ENCODE assay signal across 8 mouse cellular contexts in the genomic region with DNA sequence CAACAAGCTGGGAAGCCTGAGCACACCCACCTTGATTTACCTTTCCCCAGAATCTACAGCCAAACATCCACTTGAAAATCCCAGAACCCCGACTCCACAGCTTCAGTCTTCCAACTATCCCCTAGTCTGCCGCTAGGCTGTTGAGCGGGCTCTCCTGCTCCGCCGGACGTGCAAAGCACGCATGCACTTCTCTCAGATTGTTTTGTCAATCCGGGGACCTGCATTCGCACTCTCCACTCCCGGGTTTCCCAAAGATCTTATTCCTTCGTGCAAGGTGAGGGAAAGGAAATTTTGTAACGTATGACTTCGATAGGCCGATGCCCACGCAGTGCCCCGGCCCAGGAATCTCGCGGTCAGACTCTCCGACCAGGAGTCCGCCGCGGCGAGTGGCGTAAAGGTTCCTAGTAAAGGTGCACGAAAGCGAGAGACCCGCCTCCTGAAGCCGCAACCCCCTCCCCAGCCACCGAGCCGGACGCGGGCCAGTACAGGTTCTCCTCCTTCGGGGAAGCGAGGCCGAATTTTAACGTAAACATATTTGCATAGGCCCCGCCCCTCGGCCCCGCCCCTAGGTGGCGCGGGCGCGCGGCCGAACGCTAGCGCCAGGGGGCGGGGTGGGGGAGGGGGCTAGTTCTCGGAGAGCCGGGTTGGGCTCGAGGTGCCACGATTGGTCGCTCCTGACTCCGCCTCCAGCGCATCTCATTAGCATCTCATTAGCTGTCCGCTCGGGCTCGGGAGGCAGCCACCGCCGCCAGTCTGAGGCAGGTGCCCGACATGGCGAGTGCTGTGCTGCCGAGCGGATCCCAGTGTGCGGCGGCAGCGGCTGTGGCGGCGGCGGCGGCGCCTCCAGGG. TPM values are rescaled to one million over a fixed set of nuclear protein-coding genes. Genes with fewer than 3 reads are reported as not detected.
DNase-seq lines count a peak whose midpoint lies in the region; ATAC-seq and TF ChIP-seq lines count a peak whose summit lies in the region.

A gene (plus strand): TSS at position 572 of the 849 bp plus-strand sequence.

- H3K4me1 ChIP-seq in forebrain, postnatal 0 days (ENCODE audit: insufficient read depth) = peaks cover under 1% of the 10 kb centered on the region; the same call in 1 of the 2 replicates
- H3K4me1 ChIP-seq in liver, embryonic 15.5 days (replicated peaks) = peaks cover 20% of the 10 kb centered on the region
- peaks cover 18% of the 10 kb centered on the region for H3K4me1 ChIP-seq in stomach, embryonic 15.5 days

- no peaks in the 10 kb centered on the region for H3K27me3 ChIP-seq in forebrain, postnatal 0 days (ENCODE audit: insufficient read depth, low read length)
- H3K27me3 ChIP-seq in liver, embryonic 15.5 days = peaks cover 73% of the 10 kb centered on the region
- H3K27me3 ChIP-seq in stomach, embryonic 15.5 days (replicated peaks) = peaks cover 16% of the 10 kb centered on the region; the same call in 1 of the 2 replicates

- peak within 1 kb of the TSS; percentile 91 for H3K9ac ChIP-seq in forebrain, postnatal 0 days
- H3K9ac ChIP-seq in liver, embryonic 15.5 days = peak within 1 kb of the TSS; percentile 7; the same call in 1 of the 2 replicates
- H3K9ac ChIP-seq in stomach, embryonic 15.5 days = peak within 1 kb of the TSS; percentile 50

- no peaks in the 10 kb centered on the region for H3K9me3 ChIP-seq in forebrain, postnatal 0 days (ENCODE audit: low read length)
- no peaks in the 10 kb centered on the region for H3K9me3 ChIP-seq in liver, embryonic 15.5 days (replicated peaks)
- H3K9me3 ChIP-seq in stomach, embryonic 15.5 days = no peaks in the 10 kb centered on the region

- peak within 1 kb of the TSS; percentile 92 for H3K27ac ChIP-seq in forebrain, postnatal 0 days (ENCODE audit: low read depth, low read length)
- peak within 1 kb of the TSS; percentile 24; the same call in 1 of the 2 replicates for H3K27ac ChIP-seq in liver, embryonic 15.5 days (replicated peaks)
- peak within 1 kb of the TSS; percentile 87 for H3K27ac ChIP-seq in stomach, embryonic 15.5 days

- peak; percentile 79 for TF ChIP-seq CTCF in forebrain, postnatal 0 days (IDR thresholded peaks at IDR 0.05; ENCODE audit: low read depth)

- intact Hi-C loops in heart, postnatal 25 days (cut with DNase I) = loop anchor here (5.0 kb wide), 1 partner anchor 108 kb away; no protein-coding TSS in a partner anchor

- H3K36me3 ChIP-seq in forebrain, postnatal 0 days (ENCODE audit: insufficient read depth) = no peaks in the 10 kb centered on the region
- no peaks in the 10 kb centered on the region for H3K36me3 ChIP-seq in liver, embryonic 15.5 days (replicated peaks)
- no peaks in the 10 kb centered on the region for H3K36me3 ChIP-seq in stomach, embryonic 15.5 days

- peak; percentile 97 for DNase-seq in ES-CJ7 (ENCODE audit: low read depth, low spot score)
- peak; percentile 97 for DNase-seq in cerebellum, adult 8-10 months
- peak; percentile 99 for DNase-seq in forebrain, postnatal 0 days
- peak; percentile 88 for DNase-seq in heart, postnatal 25 days (ENCODE audit: low spot score)
- peak; percentile 73 for DNase-seq in large intestine, adult 2 months (ENCODE audit: low read depth, low spot score)
- peak; percentile 97 for DNase-seq in neural tube, embryonic 10.5 days (ENCODE audit: extremely low spot score, low spot score)

- 1% methylated on average over 72 of the region's 72 CpGs for WGBS in forebrain, postnatal 0 days
- under 1% methylated on average over 71 of the region's 72 CpGs for WGBS in large intestine, adult 2 months
- under 1% methylated on average over 72 of the region's 72 CpGs for WGBS in liver, embryonic 15.5 days (ENCODE audit: insufficient replicate concordance)
- WGBS in stomach, embryonic 15.5 days = under 1% methylated on average over 72 of the region's 72 CpGs

- peak within 1 kb of the TSS; percentile 56 for H3K4me2 ChIP-seq in forebrain, postnatal 0 days (ENCODE audit: low read depth)
- H3K4me2 ChIP-seq in liver, embryonic 15.5 days = peak within 1 kb of the TSS; percentile 70
- H3K4me2 ChIP-seq in stomach, embryonic 15.5 days = peak within 1 kb of the TSS; percentile 91

- peak within 1 kb of the TSS; percentile 93 for H3K4me3 ChIP-seq in forebrain, postnatal 0 days (ENCODE audit: low read depth, low read length)
- H3K4me3 ChIP-seq in liver, embryonic 15.5 days (replicated peaks) = peak within 1 kb of the TSS; percentile 57
- peak within 1 kb of the TSS; percentile 64 for H3K4me3 ChIP-seq in stomach, embryonic 15.5 days (replicated peaks)

- peak; percentile 94 for ATAC-seq in forebrain, postnatal 0 days
- peak; percentile 86 for ATAC-seq in liver, embryonic 15.5 days (ENCODE audit: insufficient read depth)
- peak; percentile 96 for ATAC-seq in stomach, embryonic 15.5 days (ENCODE audit: insufficient read depth, low FRiP score, low read depth)

RNA-seq across cellular contexts. Expression of the gene that starts here (rescaled TPM):
- total RNA-seq in forebrain, postnatal 0 days (2014; rRNA removed) = 223 and 289 TPM in 2 replicates
- 272 and 381 TPM in 2 replicates for polyA plus RNA-seq in forebrain, postnatal 0 days (2015; fragmentation: Nextera tagmentation; extraction: Ambion mirVana)
- 1 to 10 TPM; 1.9 to 2.1 TPM for total RNA-seq in heart, postnatal 25 days (2021)
- 1.8 and 2.9 TPM in 2 replicates for polyA plus RNA-seq in large intestine, adult 2 months (2012; rRNA removed)
- polyA plus RNA-seq in liver, embryonic 15.5 days (2015; fragmentation: Nextera tagmentation; extraction: Ambion mirVana) = 6.4 and 7.7 TPM in 2 replicates
- polyA plus RNA-seq in stomach, embryonic 15.5 days (2015; fragmentation: Nextera tagmentation; extraction: Ambion mirVana) = 40.1 and 43.5 TPM in 2 replicates

Comparison
In these comparisons a context has a peak if more than half of its experiments do, and no peak if none do; other contexts are left out.
1. Peak in every context shown above with its lines: DNase-seq, ATAC-seq, H3K4me3 ChIP-seq and H3K27ac ChIP-seq.
2. RNA of the gene that starts here (total RNA-seq): 223 to 289 TPM in forebrain, postnatal 0 days; 1.9 to 2.1 TPM in heart, postnatal 25 days; every median in the first group is over 10 times any median in the second.
3. H3K27ac ChIP-seq: peak in every context shown above with its lines; median percentile 92 in forebrain, postnatal 0 days; 87 in stomach, embryonic 15.5 days; 24 in liver, embryonic 15.5 days.
4. H3K9ac ChIP-seq: peak in every context shown above with its lines; median percentile 91 in forebrain, postnatal 0 days; 50 in stomach, embryonic 15.5 days; 7 in liver, embryonic 15.5 days.